Mouse (Mus musculus) frontal cortex, postnatal 36 days (tissue): ENCODE measurements around the gene Fam20c.

ENCODE experiments used
- DNase-seq, 2 experiments: peaks; one replicate each; pipeline ENCODE4 v3.0.0; 2022; ENCODE audit warnings: low spot score in 2 of 2

The Fam20c gene

DNA sequence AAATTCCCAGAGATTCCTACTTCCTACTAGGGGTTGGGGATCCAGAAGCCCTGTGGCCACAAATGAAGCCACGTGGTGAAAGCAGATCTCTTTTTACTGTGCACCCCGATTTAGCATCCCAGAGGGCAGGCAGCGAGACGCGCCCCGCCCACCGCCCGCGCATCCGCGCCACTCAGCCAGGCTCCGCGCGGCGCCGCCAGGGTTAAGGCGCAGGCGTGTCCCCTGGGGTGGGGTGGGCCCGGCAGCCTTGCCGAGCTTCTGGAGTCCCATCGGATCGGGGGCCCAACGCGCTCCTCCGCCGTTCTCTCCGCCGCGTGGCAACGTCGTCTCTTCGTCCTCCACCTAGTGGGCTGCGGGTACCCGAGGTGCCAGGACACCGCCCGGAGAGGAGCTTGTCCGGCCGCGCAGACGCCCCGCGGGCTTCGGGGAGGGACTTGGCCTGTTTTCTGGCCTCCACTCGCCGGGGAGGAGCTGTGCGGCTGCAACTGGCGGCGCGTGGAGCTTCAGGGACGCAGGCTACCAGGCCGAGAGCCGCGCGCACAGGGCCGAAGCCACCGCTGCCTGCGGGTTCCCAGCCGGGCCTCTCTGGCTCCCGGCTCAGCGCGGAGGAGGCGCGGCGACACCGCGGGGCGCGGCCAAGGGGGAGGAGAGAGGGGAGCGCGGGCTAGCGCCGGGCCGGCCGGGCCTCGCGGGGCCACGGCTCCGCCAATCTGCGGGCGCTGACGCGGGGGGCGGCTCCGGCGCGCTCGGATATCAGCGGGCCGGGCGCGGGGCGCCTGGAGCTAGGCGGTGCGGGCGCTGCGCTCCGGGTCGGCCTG, at the start of gene Fam20c:
Fam20c (plus strand) TSS at position 212 of the 818 bp plus-strand sequence.
- DNase-seq = peak; percentile 76 to 79

DNA sequence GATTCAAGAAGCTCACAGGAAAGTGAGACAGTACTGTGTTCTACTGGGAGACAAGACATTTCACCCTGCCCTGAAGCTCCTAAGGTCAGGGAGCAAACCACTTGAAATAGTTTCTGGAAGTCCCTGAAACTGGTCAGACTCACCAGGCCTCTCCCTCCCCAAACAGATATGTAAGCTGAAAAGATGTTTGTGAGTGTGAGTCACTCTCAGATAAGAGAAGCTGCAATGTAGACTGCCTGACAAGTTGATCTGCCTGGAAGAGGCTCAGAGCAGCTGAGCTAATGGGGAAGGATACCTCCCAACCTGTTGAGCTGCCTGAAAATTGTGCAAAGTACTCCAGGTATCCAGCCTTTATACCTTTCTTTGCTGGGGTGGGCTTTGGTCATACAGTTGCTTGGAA, 46.9 kb upstream of the Fam20c start:
- DNase-seq = no peak

DNA sequence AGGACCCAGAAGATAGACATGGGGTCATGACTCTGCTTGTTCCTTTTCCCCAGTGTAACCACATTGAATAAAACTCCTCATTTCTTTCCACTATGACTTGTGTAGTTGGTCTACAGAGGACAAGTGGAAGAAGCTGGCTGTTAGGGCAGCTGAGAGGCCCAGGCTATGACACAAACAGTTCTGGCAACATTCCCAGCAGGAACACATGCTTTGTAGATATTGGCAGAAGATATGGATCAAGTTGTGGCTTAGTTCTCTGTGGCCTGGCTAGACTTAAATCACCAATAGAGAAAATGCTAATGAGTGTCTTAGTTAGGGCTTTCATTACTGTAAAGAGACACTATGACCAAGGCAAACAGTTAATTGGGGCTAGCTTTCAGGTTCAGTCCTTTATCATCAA, 45.7 kb upstream of the Fam20c start:
- DNase-seq = no peak

DNA sequence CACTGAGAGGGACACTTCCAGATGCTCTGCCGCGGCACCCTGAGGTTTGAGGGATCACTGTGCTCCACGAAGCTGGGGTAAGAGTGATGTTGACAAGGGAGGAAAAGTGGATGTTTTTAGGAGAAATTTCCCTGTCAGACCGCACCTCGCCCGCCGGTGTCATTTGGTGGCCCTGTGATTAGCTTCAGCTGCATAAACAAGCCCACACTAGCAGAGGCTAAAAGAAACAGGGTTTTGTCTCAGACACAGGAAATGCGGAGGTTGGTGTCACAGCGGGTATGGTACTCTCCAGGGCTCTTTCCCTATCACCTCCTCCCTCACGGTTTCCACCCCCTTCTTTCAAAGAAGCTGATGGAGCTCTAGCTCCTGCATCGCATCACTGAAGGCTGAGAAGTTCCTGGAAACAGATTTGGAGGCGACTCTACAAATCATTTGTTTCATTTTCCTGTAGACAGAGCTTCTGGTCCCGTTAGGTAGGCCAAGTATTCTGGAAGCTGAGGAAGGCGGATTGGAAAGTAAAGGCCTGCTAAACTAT, 38.7 kb upstream of the Fam20c start:
- DNase-seq = peak in 1 of 2 experiments; percentile 5

DNA sequence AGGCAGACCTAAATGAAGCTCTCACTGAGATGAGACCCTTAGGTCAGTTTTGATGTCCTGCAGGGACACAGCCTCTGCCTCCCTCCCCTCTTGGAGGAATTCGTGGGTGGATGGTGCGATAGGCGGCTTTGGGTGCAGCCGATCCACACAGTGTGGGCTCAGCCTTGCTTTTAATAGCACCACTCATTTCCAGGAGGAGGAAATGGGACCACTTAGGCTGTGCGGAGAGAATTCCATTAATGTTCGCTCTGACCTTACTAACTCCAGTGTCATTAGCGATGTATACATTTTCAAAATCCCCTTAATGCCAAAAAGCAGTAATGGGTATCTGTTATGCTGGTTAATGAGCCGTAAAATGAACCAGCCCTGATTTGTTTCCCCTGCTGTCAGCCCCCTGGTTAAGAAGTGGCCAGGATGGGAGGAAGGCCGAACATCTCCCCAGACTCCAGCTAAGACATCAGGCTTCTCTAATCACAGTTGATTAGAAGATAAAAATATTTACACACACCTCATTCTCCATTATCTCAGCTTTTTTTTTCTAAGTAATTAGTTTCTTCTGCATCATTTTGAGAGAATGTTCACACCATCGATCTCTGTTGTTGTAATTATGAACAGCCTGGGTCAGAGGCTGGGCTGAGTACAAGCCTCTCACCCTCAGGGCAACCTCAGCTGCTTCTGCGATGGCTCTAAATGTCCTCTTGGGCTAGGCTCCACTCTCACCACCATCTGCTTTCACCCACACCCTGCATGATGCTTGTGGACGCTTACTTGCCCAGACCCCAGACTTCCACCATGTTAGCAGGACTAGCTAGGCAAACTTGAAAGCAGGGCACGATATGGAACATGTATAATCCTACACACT, 33.8 kb upstream of the Fam20c start:
- no peak for DNase-seq

DNA sequence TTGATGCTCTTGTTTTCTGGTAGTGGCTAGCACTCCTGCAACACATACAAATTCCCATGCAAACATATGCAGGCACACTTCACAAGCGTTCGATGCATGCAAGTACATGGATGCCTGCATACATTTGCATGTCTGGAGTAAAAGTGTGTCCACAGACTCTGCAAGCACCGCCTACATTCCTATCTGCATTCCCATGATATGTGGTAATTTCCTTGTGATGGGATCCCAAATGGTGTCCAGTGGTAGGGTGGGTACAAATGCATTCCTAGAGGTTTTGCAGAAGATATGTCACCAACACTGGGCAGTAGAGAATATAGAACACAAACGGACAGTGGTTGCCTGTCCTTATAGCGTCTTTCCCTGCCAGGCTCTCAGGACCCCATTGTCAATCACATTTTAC, 29.9 kb upstream of the Fam20c start:
- DNase-seq = no peak

DNA sequence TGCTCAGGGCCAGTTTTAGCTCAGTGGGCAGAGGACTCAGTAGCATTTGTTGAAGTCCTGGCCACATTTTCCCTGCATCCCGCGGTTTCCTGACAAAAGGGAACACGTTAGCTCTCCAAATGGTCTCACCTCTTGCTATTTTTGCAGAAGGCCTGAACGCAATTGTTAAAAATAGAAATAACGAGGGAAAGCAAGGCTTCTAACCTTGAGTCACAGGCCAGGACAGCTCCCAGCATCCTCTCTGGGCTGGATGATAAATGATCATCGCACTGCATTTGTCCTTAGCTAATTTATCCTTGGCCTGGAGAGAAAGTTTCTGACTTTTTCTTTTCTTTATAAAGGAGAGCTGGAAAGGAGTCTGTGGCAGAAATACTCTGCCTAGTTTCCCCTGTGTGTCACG, 29.2 kb upstream of the Fam20c start:
- DNase-seq = no peak

DNA sequence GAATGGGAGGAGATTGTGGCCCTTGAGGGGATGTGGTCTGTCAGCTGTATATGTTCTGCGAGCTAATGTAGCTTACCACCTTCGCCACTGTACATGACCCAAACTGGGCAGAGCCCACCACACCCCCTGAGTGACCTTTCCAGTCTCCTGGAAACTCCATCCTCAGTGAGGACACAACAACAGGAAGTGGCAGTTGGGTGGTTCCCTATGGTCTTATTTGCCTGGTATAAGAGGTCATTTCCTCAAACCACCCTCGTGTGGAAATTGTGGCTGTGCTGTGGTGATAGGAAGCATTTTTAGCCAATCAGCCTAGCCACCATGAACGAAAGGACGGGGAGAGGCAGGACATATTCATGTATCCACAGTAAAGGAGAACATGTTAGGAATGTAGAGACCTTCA, 23.5 kb upstream of the Fam20c start:
- no peak for DNase-seq

DNA sequence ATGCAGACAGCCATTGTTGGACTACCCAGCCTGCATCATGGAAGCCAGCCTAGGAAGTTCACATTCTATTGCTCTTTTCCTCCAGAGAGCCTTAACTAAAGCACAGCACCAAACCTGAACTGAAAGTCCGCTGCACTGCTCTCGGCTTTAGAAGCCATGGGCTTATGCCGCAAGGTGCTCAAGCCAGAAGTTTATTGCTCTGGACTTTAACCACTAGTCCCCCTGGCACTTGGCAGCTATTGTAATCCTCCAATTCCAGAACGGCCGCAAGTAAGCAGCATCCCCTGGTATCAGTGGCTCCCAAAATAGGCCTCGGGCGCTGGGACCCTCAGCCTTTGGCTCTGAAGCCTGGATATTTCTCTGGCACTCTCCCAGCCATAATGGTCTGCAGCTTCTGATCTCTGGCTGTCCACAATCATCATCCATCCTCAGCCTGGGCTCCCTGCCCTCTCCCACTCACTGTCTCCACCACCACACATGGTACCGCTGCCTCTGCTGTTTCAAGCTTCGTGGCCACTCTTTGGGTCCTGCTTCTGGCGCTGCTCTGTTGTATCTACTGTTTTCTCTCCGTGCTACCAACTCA, 20.9 kb upstream of the Fam20c start:
- DNase-seq = no peak

DNA sequence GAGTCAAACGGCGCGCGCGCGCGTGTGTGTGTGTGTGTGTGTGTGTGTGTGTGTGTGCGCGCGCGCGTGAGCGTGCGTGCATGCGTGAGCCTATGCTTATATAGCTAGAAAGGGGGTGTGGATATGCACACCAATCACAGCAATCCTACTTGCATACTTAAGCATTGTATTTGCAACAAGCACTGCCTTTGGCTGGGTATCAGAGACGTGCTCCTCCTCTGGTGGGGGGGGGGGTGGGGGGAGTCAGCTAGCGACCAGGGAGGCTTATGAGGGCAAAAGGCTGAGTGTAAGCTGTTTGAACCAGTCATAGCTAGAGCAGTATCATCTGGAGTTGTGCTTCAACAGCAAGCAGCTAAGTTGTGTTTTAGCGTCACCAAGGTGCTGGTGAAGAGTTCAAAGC, 20.3 kb upstream of the Fam20c start:
- DNase-seq = no peak

DNA sequence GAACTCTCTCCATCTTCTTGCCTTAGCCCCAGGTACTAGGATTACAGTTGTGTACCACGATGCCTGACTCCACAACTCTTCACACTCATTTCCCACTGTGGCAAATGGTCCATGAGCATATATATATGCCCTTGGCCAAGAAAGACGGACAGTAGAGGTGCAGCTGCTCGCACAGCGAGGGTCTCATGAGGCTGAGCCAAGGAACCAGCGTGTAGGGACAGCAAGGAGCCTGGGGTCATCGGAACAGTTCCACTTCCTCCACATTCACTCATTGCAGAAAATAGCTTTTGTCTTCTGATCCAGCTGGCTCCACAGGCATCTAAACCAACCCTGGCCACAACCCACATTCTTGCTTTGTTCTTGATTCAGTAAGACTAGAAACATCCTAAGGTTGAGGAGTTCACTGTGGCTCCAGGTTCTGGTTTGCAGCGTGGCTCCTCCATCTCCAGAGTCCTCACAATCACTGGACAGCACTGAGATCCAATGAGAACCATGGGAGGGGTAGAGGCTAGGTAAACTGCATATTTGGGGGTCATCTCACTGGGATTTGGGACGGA, 19.0 kb upstream of the Fam20c start:
- DNase-seq = no peak

DNA sequence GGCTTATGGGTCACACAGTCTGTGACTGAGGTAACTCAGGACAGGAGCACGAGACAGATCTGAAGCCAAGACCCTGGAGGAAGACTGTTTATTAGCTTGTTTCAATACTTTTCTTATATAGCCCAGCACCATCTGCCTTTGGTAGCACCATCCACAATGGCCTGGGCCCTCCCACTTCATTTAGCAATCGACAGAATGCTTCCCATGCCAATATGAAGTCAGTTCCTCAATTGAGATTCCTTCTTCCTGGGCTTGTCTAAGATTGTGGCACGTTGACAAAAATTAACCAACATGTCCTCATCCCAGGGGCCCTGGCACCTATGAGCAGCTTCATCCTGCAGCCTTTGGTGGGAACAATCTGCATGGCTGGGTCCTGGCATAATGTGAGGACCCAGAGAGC, 14.2 kb upstream of the Fam20c start:
- DNase-seq = no peak

DNA sequence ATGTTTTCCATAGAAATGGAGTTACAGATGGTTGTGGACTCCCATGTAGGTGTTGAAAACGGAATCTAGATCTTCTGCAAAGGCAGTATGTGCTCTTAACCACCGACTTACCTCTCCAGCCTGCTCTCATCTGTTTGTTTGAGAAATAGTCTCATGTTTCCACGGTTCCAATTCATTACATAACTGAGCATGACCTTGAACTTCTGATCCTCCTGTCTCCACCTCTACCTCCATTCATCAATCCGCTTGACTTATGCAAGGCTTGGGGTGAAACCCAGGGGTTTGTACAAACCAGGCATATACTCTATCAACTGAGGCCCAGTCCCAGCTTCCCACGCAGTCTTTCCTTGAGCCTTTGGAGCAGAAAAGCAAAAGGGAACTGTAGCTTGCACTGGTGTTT, 12.8 kb upstream of the Fam20c start:
- DNase-seq = no peak

DNA sequence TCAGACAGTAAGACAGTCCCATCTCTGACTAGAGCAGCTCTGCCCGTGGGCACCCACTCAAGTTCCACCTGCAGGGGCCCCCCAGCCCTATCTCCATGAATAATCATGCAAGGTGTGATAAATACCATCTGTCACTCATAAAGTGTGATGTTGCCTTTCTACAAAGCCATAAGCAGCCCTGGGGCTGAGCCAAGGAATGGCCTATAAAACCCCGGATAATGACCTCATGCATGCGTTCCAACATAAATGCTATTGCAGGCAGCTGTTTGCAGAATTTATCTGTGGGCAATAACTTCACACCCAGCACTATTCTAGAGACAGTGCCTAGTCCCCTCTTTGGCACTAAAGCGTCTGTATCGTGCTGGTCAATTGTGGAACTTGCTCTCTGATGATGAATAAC, 12.0 kb upstream of the Fam20c start:
- DNase-seq = no peak

DNA sequence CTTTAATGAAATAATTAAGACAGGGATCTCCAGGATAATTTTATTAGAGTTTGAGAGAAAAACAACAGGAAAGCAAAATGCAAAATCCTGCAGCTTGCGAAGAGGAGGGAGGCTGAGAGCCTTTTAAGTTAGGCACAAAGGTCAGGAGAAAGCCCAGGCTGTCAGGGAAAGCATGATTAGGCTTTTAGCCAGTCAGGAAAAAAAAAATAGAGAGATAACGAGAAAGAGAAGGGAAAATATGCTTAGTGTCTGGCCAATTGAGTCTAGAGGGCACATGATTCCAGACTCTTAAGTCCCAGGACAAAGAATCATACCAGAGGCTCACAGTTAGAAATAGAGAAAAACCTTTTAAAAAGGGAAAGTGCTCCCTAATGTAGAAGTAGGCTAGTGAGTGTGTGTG, 10.7 kb upstream of the Fam20c start:
- no peak for DNase-seq

DNA sequence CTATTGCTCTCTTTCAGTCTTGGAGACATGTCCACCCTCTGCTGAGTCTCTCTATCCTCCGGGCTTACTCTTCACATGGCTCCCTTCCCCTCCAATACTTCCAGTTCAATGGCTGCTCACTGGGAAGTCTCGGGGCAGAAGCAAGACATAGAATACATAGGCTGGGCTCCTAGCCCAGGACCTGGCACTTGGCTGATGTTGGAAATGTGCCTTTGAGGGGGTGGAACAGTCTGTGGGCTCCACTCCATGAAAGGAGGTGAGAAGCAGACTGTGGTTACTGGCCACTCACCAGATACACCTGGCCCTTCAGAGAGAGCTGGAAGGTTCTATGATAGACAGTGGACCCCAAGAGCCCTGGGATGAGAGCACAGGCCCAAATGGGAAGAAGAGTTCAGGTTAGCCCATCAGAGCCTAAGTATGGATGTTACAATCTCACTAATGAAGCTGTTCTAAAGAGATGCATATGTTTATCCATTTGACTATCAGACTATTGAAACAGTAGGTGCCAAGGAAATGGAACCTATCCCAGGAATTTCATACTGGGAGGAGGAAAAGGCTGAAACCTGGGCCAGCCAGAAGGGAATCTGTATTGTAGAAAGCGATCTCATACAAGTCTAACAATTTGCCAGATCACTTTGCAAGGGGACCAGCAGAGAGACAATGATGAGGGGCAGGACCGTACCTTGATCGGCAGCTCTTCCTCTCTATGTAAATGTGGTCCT, 8.8 kb upstream of the Fam20c start:
- DNase-seq = no peak

DNA sequence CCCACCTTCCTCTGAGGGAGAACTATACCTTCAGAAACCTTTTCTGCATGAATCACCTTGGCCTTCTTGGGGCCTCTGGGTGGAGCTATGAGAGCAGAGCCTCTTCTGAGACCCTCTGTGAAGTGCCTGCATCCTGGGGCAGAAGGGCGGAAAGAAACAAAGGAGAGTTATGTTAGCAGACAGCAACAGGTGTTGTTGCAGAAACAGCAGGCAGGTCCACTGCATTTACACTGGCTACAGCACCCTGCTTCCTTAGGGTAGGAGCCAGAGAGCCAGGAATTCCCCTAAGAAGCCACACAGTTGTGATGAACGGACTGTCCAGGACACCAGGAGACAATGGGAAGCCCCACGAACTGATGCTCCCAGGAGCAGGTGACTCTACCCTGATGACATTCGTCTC, 1.0 kb upstream of the Fam20c start:
- DNase-seq = no peak

DNA sequence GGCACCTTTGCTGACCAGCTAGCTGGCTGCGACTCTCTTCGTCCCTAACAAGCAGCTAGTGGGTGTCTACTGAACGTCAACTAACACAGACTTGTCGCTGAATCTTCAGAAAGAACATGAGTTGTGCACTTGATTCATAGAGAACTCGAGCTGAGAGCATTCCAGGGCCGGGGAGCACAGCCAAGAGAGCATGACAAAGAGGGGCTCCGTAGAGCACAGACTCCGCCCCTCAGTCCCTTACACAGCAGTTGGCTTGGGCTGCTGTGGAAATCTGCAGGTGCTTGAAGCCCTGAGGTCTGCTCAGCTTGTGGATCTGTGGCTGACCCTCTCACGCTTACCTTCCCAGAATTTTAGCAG, 390 bp upstream of the Fam20c start:
- no peak for DNase-seq

DNA sequence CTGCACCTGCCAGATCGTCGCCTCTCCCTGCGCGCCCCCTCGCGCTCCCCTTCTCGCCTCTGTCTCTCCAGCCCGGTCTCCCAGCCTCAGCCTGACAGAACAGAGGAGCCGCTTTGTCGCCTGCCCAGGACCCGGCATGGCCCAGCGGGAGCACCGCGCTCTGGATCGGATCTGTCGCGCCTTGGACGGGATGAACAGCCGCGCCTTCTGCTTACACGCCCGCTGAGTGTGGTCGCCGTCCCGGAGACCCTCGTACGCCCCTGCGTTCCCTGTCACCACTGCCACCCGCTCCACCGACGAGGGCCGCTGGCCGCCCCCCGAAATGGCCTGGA, 773 bp downstream of the Fam20c start:
- DNase-seq = no peak

DNA sequence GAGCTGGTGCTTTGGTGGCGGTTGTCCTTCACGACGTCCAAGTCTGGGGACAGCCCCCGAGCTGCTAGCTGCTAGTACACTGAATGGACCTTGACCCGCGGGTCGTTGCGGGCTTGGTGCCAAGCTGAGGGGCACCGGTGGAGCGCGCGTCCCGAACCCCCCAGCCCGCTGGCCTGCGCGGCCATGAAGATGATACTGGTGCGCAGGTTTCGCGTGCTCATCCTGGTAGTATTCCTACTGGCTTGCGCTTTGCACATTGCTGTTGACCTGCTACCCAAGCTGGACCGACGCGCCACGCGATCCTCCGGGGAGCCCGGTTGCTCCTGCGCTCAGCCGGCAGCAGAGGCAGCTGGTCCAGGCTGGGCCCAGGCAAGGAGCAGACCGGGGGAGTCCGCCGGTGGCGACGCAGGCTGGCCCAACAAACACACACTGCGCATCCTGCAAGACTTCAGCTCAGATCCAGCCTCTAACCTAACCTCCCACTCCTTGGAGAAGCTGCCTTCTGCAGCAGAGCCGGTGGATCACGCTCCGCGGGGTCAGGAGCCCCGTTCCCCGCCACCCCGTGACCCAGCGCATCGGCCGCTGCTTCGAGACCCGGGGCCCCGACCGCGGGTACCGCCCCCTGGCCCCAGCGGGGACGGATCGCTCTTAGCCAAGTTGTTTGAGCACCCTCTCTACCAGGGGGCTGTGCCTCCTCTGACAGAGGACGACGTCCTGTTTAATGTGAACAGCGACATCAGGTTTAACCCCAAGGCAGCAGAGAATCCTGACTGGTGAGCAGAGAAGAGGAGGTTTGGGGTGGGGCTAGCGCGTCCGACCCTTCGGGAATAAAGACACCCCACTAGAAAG, 1.4 kb downstream of the Fam20c start:
- DNase-seq = peak; percentile 31 to 54
